Mouse (Mus musculus) midbrain, embryonic 14.5 days (tissue): ENCODE measurements at regions not wholly inside any gene's neighbourhood (a gene's known extent, or its start where the extent isn't known, plus 50 kb on each side); places are given as distances from the start of the nearest gene placed in this dataset.

Source experiments
- ATAC-seq: fragments of 200-750 bp; cut with Nextera tagmentation; 2 replicates; pipeline ENCODE4 v1.8.0; 2017; ENCODE audit warnings: moderate number of reproducible peaks, moderate library complexity; ENCODE audit not compliant: low FRiP score, low TSS enrichment
- DNase-seq: peaks from one replicate; pipeline ENCODE4 v3.0.0-alpha.2; 2015
- H3K27ac ChIP-seq: fragments of 300-500 bp; sonication (generic); replicated peaks from 2 replicates; pipeline ENCODE4 v1.5.1; 2014; ENCODE audit warnings: mild to moderate bottlenecking, low read depth, low read length, moderate library complexity
- H3K27me3 ChIP-seq: fragments of 300-500 bp; sonication (generic); 2 replicates; pipeline ENCODE4 v1.6.1; 2014; ENCODE audit warnings: low read length, control low read depth, mixed read lengths; ENCODE audit not compliant: control insufficient read depth, insufficient read depth
- H3K36me3 ChIP-seq: fragments of 300-500 bp; sonication (generic); 2 replicates; pipeline ENCODE4 v1.6.1; 2014; ENCODE audit warnings: low read length, control low read depth; ENCODE audit not compliant: control insufficient read depth, insufficient read depth
- H3K4me1 ChIP-seq: fragments of 300-500 bp; sonication (generic); 2 replicates; pipeline ENCODE4 v1.6.1; 2014; ENCODE audit warnings: mild to moderate bottlenecking, antibody characterized with exemption, low read length, control low read depth; ENCODE audit not compliant: control insufficient read depth, insufficient read depth
- H3K4me2 ChIP-seq: fragments of 300-500 bp; sonication (generic); 2 replicates; pipeline ENCODE4 v1.6.1; 2014; ENCODE audit warnings: mild to moderate bottlenecking, low read length, moderate library complexity
- H3K4me3 ChIP-seq: fragments of 300-500 bp; sonication (generic); replicated peaks from 2 replicates; pipeline ENCODE4 v1.5.1; 2014; ENCODE audit warnings: low read depth, low read length
- H3K9ac ChIP-seq: fragments of 300-500 bp; sonication (generic); replicated peaks from 2 replicates; pipeline ENCODE4 v1.6.1; 2014; ENCODE audit warnings: mild to moderate bottlenecking, low read length, moderate library complexity
- H3K9me3 ChIP-seq: fragments of 300-500 bp; sonication (generic); 2 replicates; pipeline ENCODE4 v1.6.1; 2016; ENCODE audit warnings: low read length, control low read depth, mixed read lengths; ENCODE audit not compliant: control insufficient read depth
- WGBS: fragments of 180-500 bp; shearing (Covaris S2); extraction: QIAGEN DNeasy Blood & Tissue Kit; methylation state at CpG from one replicate; pipeline ENCODE4 v1.1.7; 2014; 5-methylcytosine and 5-hydroxymethylcytosine counted together

DNA sequence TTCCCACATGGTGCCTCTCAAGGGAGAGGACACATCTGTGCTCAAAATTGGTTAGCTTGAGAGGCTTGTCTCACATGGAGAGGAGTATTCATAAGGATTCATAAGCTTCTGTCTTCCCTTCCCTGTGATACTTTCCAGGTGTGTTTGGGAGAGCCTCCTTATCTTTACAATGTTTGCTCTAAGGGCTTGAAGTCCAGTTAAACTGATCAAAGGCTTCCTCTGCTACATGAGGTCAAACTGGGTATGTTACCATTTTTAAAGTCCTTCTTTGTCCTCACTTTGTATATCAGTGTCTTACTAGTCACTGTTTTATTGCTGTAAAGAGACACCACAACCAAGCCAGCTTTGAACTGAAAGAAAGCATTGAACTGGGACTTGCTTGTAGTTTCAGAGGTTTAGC, 98.1 kb upstream of the Mphosph6 start:
- no peak overlapping the region for H3K4me2 ChIP-seq
- no peak for DNase-seq
- H3K4me3 ChIP-seq = no peak overlapping the region
- H3K4me1 ChIP-seq = no peaks in the 10 kb centered on the region; the same call in 1 of the 2 replicates
- H3K9me3 ChIP-seq = no peaks in the 10 kb centered on the region
- H3K9ac ChIP-seq = no peak overlapping the region
- H3K27ac ChIP-seq = no peak overlapping the region
- H3K36me3 ChIP-seq = no peaks in the 10 kb centered on the region
- no peak for ATAC-seq
- H3K27me3 ChIP-seq = no peaks in the 10 kb centered on the region

DNA sequence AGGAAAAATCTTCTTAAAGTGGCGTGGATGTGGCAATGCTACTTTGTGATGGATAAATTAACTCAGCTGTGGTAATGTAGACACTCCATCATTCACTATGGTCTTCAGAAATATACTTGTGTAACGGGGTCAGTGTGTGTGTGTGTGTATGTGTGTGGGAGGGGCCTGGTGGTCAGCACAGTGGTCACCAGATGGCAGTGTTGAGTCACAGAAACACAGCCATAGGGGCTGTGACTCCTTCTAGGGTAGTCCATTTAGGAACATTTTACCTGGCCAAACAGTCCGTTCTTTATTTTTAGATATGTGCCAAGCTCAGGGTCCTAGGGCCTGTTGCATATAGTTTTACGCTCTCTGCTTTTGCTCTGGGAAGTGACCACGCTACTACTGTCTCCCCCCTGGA, 96.3 kb upstream of the Mphosph6 start:
- Histone ChIP-seq H3K4me3 (no peak overlapping the region), H3K9me3 (no peaks in the 10 kb centered on the region), H3K4me2 (no peak overlapping the region), H3K27ac (no peak overlapping the region), H3K9ac (no peak overlapping the region), H3K36me3 (no peaks in the 10 kb centered on the region), H3K4me1 (no peaks in the 10 kb centered on the region), H3K27me3 (no peaks in the 10 kb centered on the region)
- DNase-seq (peak; percentile 64), ATAC-seq (no peak)
- 77% methylated on average over 5 of the region's 5 CpGs for WGBS

DNA sequence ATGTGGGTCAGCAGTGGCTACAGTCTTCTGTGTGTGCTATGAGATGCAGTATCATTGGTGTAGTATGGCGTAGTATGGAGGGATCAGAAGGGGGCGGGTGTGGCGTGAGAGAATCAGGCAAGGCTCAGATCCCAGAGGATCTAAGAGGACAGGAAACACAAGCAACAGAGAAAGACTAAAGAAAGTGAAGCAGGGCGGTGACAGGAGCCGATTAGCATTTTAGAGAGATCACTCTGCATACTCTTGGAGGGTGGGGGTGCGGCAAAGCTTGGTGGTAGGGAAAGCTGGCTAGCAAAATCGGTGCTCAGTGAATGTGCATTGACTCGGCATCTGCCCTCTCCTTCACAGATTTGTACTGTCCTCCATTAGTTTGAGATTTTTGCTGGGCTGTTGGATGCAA, 93.1 kb upstream of the Mphosph6 start:
- WGBS = 44% methylated on average over 8 of the region's 8 CpGs
- DNase-seq (no peak), ATAC-seq (no peak)
- no peaks in the 10 kb centered on the region for H3K4me1 ChIP-seq
- no peak overlapping the region for H3K27ac ChIP-seq
- H3K27me3 ChIP-seq = no peaks in the 10 kb centered on the region
- no peak overlapping the region for H3K9ac ChIP-seq
- H3K4me3 ChIP-seq = no peak overlapping the region
- H3K4me2 ChIP-seq = no peak overlapping the region
- H3K9me3 ChIP-seq = no peaks in the 10 kb centered on the region
- no peaks in the 10 kb centered on the region for H3K36me3 ChIP-seq

DNA sequence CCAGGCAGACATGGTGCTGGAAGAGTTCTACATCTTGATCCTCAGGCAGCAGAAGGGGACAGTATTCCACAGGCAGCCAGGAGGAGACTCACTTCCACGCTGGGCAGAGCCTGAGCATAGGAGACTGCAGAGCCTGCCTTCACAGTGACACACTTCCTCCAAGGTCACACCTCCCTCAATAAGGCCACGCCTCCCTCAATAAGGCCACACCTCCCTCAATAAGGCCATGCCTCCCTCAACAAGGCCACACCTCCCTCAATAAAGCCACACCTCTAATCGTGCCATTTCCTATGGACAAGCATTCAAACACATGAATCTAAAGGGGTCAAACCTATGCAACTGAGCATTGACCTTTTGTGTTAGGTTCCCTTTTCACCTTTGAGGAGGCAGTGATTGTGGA, 88.5 kb upstream of the Mphosph6 start:
- no peak overlapping the region for H3K4me3 ChIP-seq
- no peaks in the 10 kb centered on the region for H3K27me3 ChIP-seq
- no peaks in the 10 kb centered on the region for H3K9me3 ChIP-seq
- no peak for ATAC-seq
- WGBS = 76% methylated on average over 3 of the region's 3 CpGs
- no peaks in the 10 kb centered on the region for H3K36me3 ChIP-seq
- no peaks in the 10 kb centered on the region for H3K4me1 ChIP-seq
- no peak overlapping the region for H3K27ac ChIP-seq
- no peak overlapping the region for H3K9ac ChIP-seq
- no peak overlapping the region for H3K4me2 ChIP-seq
- DNase-seq = no peak

DNA sequence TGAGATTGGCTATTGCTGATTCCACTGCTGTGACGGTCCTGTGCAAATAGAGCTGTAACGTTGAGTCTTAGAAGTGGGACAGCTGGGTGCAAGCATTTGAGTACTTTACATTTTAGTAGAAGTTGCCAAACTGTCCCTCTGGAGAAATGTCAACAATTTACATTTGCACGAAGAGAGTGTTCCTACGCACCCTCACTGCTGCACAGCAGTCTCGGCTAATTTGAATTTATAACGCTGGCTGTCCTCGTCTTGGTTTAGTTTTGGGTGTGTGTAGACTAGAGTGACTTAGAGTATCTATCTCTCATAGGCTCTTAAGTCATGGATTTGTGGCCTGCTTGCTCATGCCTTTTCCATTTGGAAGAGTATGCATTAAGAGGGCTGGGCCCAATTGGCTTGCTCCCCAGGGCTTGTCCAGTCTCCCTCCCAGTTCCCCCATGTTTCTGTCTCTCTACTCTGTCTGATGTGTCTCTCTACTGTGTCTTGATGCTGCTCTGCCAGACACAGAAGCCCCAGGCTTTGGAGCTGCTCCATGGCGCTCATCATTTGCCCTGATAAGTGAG, 79.8 kb upstream of the Mphosph6 start:
- Histone ChIP-seq H3K9me3 (no peaks in the 10 kb centered on the region), H3K27ac (no peak overlapping the region), H3K27me3 (no peaks in the 10 kb centered on the region), H3K9ac (no peak overlapping the region), H3K4me1 (no peaks in the 10 kb centered on the region), H3K36me3 (no peaks in the 10 kb centered on the region), H3K4me2 (no peak overlapping the region), H3K4me3 (no peak overlapping the region)
- no peak for ATAC-seq
- no peak for DNase-seq
- 88% methylated on average over 8 of the region's 8 CpGs for WGBS

DNA sequence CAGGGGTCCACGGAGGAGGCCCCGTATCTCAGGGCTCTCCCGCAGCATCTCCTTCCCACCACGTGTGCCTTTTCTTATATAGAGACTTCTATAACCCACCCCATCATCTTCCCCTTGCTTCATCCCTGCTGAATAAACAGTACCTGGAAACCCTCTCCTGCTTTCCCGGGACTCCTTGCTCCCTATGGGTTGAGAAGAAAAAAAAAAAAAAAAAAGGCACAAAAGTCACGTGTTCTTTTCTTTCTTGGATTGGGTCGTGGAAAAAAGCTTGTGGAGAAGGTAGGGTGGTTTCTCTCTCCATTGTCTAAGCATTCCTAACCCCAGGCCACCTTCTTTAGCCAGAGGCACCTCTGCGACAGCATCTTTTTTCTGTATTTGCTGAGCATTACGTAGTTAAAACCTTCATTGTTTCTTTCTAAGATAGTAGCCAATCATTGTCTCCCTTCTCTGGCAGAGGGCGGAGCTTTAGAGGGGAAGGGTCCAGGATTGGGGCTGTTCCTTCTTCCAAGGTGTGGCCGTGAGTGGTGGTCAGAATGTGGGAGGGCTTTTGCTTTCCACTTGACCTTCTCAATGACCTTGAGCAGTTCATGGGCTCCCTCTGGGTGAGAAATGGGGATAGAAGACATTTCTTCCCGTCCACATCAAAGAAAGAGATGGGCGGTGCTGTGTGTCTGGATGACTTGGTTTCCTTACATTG, 78.7 kb upstream of the Mphosph6 start:
- ATAC-seq (no peak), DNase-seq (no peak)
- H3K9me3 ChIP-seq = no peaks in the 10 kb centered on the region
- H3K27ac ChIP-seq = no peak overlapping the region
- no peak overlapping the region for H3K4me3 ChIP-seq
- H3K9ac ChIP-seq = no peak overlapping the region
- 72% methylated on average over 13 of the region's 13 CpGs for WGBS
- no peak overlapping the region for H3K4me2 ChIP-seq
- H3K4me1 ChIP-seq = no peaks in the 10 kb centered on the region
- H3K27me3 ChIP-seq = no peaks in the 10 kb centered on the region
- no peaks in the 10 kb centered on the region for H3K36me3 ChIP-seq

DNA sequence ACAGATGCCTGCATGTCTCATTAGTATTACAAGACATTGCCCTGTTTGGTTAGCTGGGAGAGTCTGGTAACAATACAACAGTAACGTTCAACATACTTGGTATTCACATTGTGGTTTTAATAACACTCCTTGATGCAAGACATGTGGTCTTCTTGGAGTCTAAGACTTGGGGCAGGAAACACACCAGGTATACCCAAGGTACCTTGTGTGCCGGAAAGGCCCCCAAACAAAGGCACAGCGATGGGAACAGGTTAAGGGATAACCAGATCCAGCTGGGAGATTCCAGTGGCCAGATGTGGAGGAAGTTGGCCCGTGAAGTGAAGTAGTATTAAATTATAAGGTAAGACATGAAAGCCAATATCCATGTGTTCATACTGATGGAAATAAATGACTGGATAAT, 71.9 kb upstream of the Mphosph6 start:
- no peak overlapping the region for H3K4me3 ChIP-seq
- no peaks in the 10 kb centered on the region for H3K27me3 ChIP-seq
- no peak overlapping the region for H3K27ac ChIP-seq
- H3K36me3 ChIP-seq = no peaks in the 10 kb centered on the region
- no peak for DNase-seq
- H3K9me3 ChIP-seq = no peaks in the 10 kb centered on the region
- no peak for ATAC-seq
- H3K4me1 ChIP-seq = no peaks in the 10 kb centered on the region
- H3K4me2 ChIP-seq = no peak overlapping the region
- H3K9ac ChIP-seq = no peak overlapping the region
- WGBS = 81% methylated on average over 4 of the region's 4 CpGs

DNA sequence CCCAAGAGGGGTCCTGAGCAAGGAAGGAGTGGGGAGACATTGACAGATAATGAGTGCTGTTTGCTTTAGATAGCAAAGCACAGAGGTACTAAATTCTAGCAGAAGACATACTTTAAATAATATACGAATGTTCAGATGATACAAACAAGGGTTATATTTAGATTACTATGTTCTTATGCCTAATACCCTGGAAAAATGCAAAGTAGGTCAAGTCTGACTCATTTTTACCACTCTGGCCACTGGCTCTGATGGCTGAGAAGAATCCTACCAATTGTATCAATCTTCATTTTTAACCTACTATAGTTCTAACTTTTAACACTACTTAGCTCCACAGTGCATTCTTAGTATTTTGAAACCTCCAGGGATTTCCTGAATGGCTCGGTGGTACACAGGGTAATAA, 65.4 kb upstream of the Mphosph6 start:
- Histone ChIP-seq H3K27me3 (no peaks in the 10 kb centered on the region), H3K4me2 (no peak overlapping the region), H3K36me3 (no peaks in the 10 kb centered on the region), H3K27ac (no peak overlapping the region), H3K9me3 (no peaks in the 10 kb centered on the region), H3K9ac (no peak overlapping the region), H3K4me1 (no peaks in the 10 kb centered on the region), H3K4me3 (no peak overlapping the region)
- ATAC-seq (no peak), DNase-seq (no peak)
- WGBS = 86% methylated on average over 2 of the region's 2 CpGs

DNA sequence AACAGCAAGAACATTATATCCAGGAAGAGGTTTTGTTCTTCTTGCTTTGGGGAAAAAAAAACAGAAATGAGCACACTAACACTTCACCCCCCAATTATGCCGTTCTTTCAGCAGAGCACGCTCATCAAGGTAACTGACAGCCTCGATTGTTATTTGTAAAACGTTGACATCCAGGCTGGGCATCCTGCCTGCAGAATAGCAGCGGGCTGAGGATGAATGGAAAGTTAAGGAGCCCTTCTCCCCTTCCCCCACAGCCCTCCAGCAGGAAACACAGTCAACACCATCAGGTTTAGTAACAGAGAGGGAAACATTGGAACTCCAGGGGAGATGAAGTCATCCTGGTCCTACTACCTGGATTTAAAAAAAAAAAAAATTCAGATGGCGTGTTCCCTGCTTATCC, 63.3 kb upstream of the Mphosph6 start:
- Histone ChIP-seq H3K4me1 (peaks cover 2% of the 10 kb centered on the region; the same call in 1 of the 2 replicates), H3K27ac (no peak overlapping the region), H3K9ac (no peak overlapping the region), H3K36me3 (no peaks in the 10 kb centered on the region), H3K4me3 (no peak overlapping the region), H3K9me3 (no peaks in the 10 kb centered on the region), H3K27me3 (no peaks in the 10 kb centered on the region), H3K4me2 (no peak overlapping the region)
- 22% methylated on average over 6 of the region's 6 CpGs for WGBS
- ATAC-seq (no peak), DNase-seq (peak; percentile 63)
